Mouse (Mus musculus) urinary bladder, postnatal 10 days (tissue): Measurements from ENCODE around the gene Spink8.

Source experiments
- DNase-seq: peaks from one replicate; pipeline ENCODE4 v3.0.0; 2022; ENCODE audit warnings: low spot score

The Spink8 gene

GRCm38 (mm10) chr9:109870983-109871572 is 59.0 kb downstream of the Spink8 start:
- DNase-seq: no peak

GRCm38 (mm10) chr9:109874797-109875691 is 63.0 kb downstream of the Spink8 start, which contains the start of gene Cdc25a:
TSS of gene Cdc25a (plus strand) at chr9:109875579.
- peak; percentile 86 for DNase-seq

GRCm38 (mm10) chr9:109875695-109876601 is 63.9 kb downstream of the Spink8 start:
- DNase-seq: no peak
